Mouse (Mus musculus): ENCODE data around the gene Scgb1b30. TPM values are rescaled to one million over a fixed set of nuclear protein-coding genes. Genes with fewer than 3 reads are reported as not detected.
"Not testable (repeated sequence)": the region's sequence is repeated elsewhere in the genome, so short reads cannot be mapped to it uniquely, and the experiment has no call there.

Scgb1b30 gene
- not detected in 2 replicates for polyA plus RNA-seq (2015; fragmentation: Nextera tagmentation; extraction: Ambion mirVana)

GRCm38 (mm10) chr7:34094911-34095481 is at the start of gene Scgb1b30:
Gene Scgb1b30 (plus strand): TSS chr7:34095431.
- H3K27ac ChIP-seq (ENCODE audit: low read length), result no peak within 1 kb of the TSS
- no peaks in the 10 kb centered on the region for H3K27me3 ChIP-seq (ENCODE audit: control insufficient read depth, insufficient read depth, low read length)
- no peak for ATAC-seq (ENCODE audit: insufficient read depth, low FRiP score)
- H3K4me2 ChIP-seq (ENCODE audit: low read depth, low read length), result no peak within 1 kb of the TSS
- no peak within 1 kb of the TSS for H3K9ac ChIP-seq (ENCODE audit: low read length)
- 78% methylated on average over 3 of the region's 3 CpGs for WGBS
- no peaks in the 10 kb centered on the region for H3K36me3 ChIP-seq (ENCODE audit: control insufficient read depth, insufficient read depth, low read length)
- no peak within 1 kb of the TSS for H3K4me3 ChIP-seq (replicated peaks; ENCODE audit: low read length)
- H3K4me1 ChIP-seq (ENCODE audit: control insufficient read depth, insufficient read depth, low read length), result no peaks in the 10 kb centered on the region
- H3K9me3 ChIP-seq (replicated peaks; ENCODE audit: control insufficient read depth, low read length), result no peaks in the 10 kb centered on the region

GRCm38 (mm10) chr7:34068132-34068531 is 27.1 kb upstream of the Scgb1b30 start:
- not testable (repeated sequence) for H3K36me3 ChIP-seq (ENCODE audit: control insufficient read depth, insufficient read depth, low read length); H3K9me3 ChIP-seq (replicated peaks; ENCODE audit: control insufficient read depth, low read length); H3K4me1 ChIP-seq (ENCODE audit: control insufficient read depth, insufficient read depth, low read length); H3K4me3 ChIP-seq (replicated peaks; ENCODE audit: low read length); H3K27me3 ChIP-seq (ENCODE audit: control insufficient read depth, insufficient read depth, low read length); H3K9ac ChIP-seq (ENCODE audit: low read length); H3K27ac ChIP-seq (ENCODE audit: low read length); H3K4me2 ChIP-seq (ENCODE audit: low read depth, low read length); ATAC-seq (ENCODE audit: insufficient read depth, low FRiP score)
- WGBS, result 71% methylated on average over 5 of the region's 5 CpGs

- H3K4me2 ChIP-seq (ENCODE audit: low read depth, low read length), result no peak overlapping the region
- H3K36me3 ChIP-seq (ENCODE audit: control insufficient read depth, insufficient read depth, low read length), result no peaks in the 10 kb centered on the region
- 70% methylated on average over 2 of the region's 2 CpGs for WGBS
- H3K4me1 ChIP-seq (ENCODE audit: control insufficient read depth, insufficient read depth, low read length), result no peaks in the 10 kb centered on the region
- no peaks in the 10 kb centered on the region for H3K27me3 ChIP-seq (ENCODE audit: control insufficient read depth, insufficient read depth, low read length)
- no peaks in the 10 kb centered on the region for H3K9me3 ChIP-seq (replicated peaks; ENCODE audit: control insufficient read depth, low read length)
- H3K4me3 ChIP-seq (replicated peaks; ENCODE audit: low read length), result no peak overlapping the region
- ATAC-seq (ENCODE audit: insufficient read depth, low FRiP score), result no peak
- H3K27ac ChIP-seq (ENCODE audit: low read length), result no peak overlapping the region
- H3K9ac ChIP-seq (ENCODE audit: low read length), result no peak overlapping the region
Observed at GRCm38 (mm10) chr7:34100002-34100401, 4.8 kb downstream of the Scgb1b30 start.

- Histone ChIP-seq H3K4me2 (ENCODE audit: low read depth, low read length) (no peak overlapping the region), H3K27ac (ENCODE audit: low read length) (no peak overlapping the region), H3K4me1 (ENCODE audit: control insufficient read depth, insufficient read depth, low read length) (no peaks in the 10 kb centered on the region), H3K9ac (ENCODE audit: low read length) (no peak overlapping the region), H3K9me3 (replicated peaks; ENCODE audit: control insufficient read depth, low read length) (no peaks in the 10 kb centered on the region), H3K4me3 (replicated peaks; ENCODE audit: low read length) (no peak overlapping the region), H3K27me3 (ENCODE audit: control insufficient read depth, insufficient read depth, low read length) (no peaks in the 10 kb centered on the region), H3K36me3 (ENCODE audit: control insufficient read depth, insufficient read depth, low read length) (no peaks in the 10 kb centered on the region)
- ATAC-seq (ENCODE audit: insufficient read depth, low FRiP score), result no peak
Observed at GRCm38 (mm10) chr7:34101276-34101675, 6.0 kb downstream of the Scgb1b30 start.

- 81% methylated on average over 5 of the region's 5 CpGs for WGBS
- H3K4me2 ChIP-seq (ENCODE audit: low read depth, low read length), result no peak overlapping the region
- H3K9ac ChIP-seq (ENCODE audit: low read length), result no peak overlapping the region
- H3K36me3 ChIP-seq (ENCODE audit: control insufficient read depth, insufficient read depth, low read length), result peaks cover 27% of the 10 kb centered on the region
- H3K27me3 ChIP-seq (ENCODE audit: control insufficient read depth, insufficient read depth, low read length), result no peaks in the 10 kb centered on the region
- H3K4me3 ChIP-seq (replicated peaks; ENCODE audit: low read length), result no peak overlapping the region
- H3K27ac ChIP-seq (ENCODE audit: low read length), result no peak overlapping the region
- H3K9me3 ChIP-seq (replicated peaks; ENCODE audit: control insufficient read depth, low read length), result no peaks in the 10 kb centered on the region
- ATAC-seq (ENCODE audit: insufficient read depth, low FRiP score), result no peak
- no peaks in the 10 kb centered on the region for H3K4me1 ChIP-seq (ENCODE audit: control insufficient read depth, insufficient read depth, low read length)
Observed at GRCm38 (mm10) chr7:34109190-34109589, 14.0 kb downstream of the Scgb1b30 start.

GRCm38 (mm10) chr7:34116601-34117000 is 21.4 kb downstream of the Scgb1b30 start:
- H3K4me2 ChIP-seq (ENCODE audit: low read depth, low read length), result no peak overlapping the region
- ATAC-seq (ENCODE audit: insufficient read depth, low FRiP score), result no peak
- H3K9me3 ChIP-seq (replicated peaks; ENCODE audit: control insufficient read depth, low read length), result no peaks in the 10 kb centered on the region
- 83% methylated on average over 3 of the region's 3 CpGs for WGBS
- H3K9ac ChIP-seq (ENCODE audit: low read length), result no peak overlapping the region
- H3K27ac ChIP-seq (ENCODE audit: low read length), result no peak overlapping the region
- no peaks in the 10 kb centered on the region for H3K27me3 ChIP-seq (ENCODE audit: control insufficient read depth, insufficient read depth, low read length)
- H3K36me3 ChIP-seq (ENCODE audit: control insufficient read depth, insufficient read depth, low read length), result peaks cover 14% of the 10 kb centered on the region; the same call in 1 of the 2 replicates
- H3K4me1 ChIP-seq (ENCODE audit: control insufficient read depth, insufficient read depth, low read length), result no peaks in the 10 kb centered on the region
- no peak overlapping the region for H3K4me3 ChIP-seq (replicated peaks; ENCODE audit: low read length)

GRCm38 (mm10) chr7:34120636-34121035 is 25.4 kb downstream of the Scgb1b30 start:
- not testable (repeated sequence) for H3K27ac ChIP-seq (ENCODE audit: low read length); H3K9me3 ChIP-seq (replicated peaks; ENCODE audit: control insufficient read depth, low read length); H3K27me3 ChIP-seq (ENCODE audit: control insufficient read depth, insufficient read depth, low read length); H3K4me2 ChIP-seq (ENCODE audit: low read depth, low read length); H3K36me3 ChIP-seq (ENCODE audit: control insufficient read depth, insufficient read depth, low read length); H3K9ac ChIP-seq (ENCODE audit: low read length); H3K4me1 ChIP-seq (ENCODE audit: control insufficient read depth, insufficient read depth, low read length); ATAC-seq (ENCODE audit: insufficient read depth, low FRiP score); H3K4me3 ChIP-seq (replicated peaks; ENCODE audit: low read length)
- 10% methylated on average over 1 of the region's 1 CpGs for WGBS

GRCm38 (mm10) chr7:34122987-34123720 is 27.9 kb downstream of the Scgb1b30 start:
- 88% methylated on average over 6 of the region's 6 CpGs for WGBS
- H3K27ac ChIP-seq (ENCODE audit: low read length), result no peak overlapping the region
- peaks cover 4% of the 10 kb centered on the region; the same call in 1 of the 2 replicates for H3K9me3 ChIP-seq (replicated peaks; ENCODE audit: control insufficient read depth, low read length)
- no peak overlapping the region for H3K4me2 ChIP-seq (ENCODE audit: low read depth, low read length)
- H3K4me3 ChIP-seq (replicated peaks; ENCODE audit: low read length), result no peak overlapping the region
- H3K4me1 ChIP-seq (ENCODE audit: control insufficient read depth, insufficient read depth, low read length), result no peaks in the 10 kb centered on the region
- H3K9ac ChIP-seq (ENCODE audit: low read length), result no peak overlapping the region
- no peaks in the 10 kb centered on the region for H3K27me3 ChIP-seq (ENCODE audit: control insufficient read depth, insufficient read depth, low read length)
- peaks cover 8% of the 10 kb centered on the region; the same call in 1 of the 2 replicates for H3K36me3 ChIP-seq (ENCODE audit: control insufficient read depth, insufficient read depth, low read length)
- no peak for ATAC-seq (ENCODE audit: insufficient read depth, low FRiP score)

- ATAC-seq (ENCODE audit: insufficient read depth, low FRiP score), result no peak
- Histone ChIP-seq H3K27ac (ENCODE audit: low read length) (no peak overlapping the region), H3K4me3 (replicated peaks; ENCODE audit: low read length) (no peak overlapping the region), H3K27me3 (ENCODE audit: control insufficient read depth, insufficient read depth, low read length) (no peaks in the 10 kb centered on the region), H3K9me3 (replicated peaks; ENCODE audit: control insufficient read depth, low read length) (peaks cover 4% of the 10 kb centered on the region; the same call in 1 of the 2 replicates), H3K9ac (ENCODE audit: low read length) (no peak overlapping the region), H3K4me1 (ENCODE audit: control insufficient read depth, insufficient read depth, low read length) (peaks cover 2% of the 10 kb centered on the region; the same call in 1 of the 2 replicates), H3K36me3 (ENCODE audit: control insufficient read depth, insufficient read depth, low read length) (peaks cover 8% of the 10 kb centered on the region; the same call in 1 of the 2 replicates), H3K4me2 (ENCODE audit: low read depth, low read length) (no peak overlapping the region)
- 90% methylated on average over 9 of the region's 9 CpGs for WGBS
Observed at GRCm38 (mm10) chr7:34125346-34125745, 30.1 kb downstream of the Scgb1b30 start.
